Mouse (Mus musculus) stomach, adult 2 months (tissue): Measurements from ENCODE around the gene Trp53rka. TPM values are rescaled to one million over a fixed set of nuclear protein-coding genes. Genes with fewer than 3 reads are reported as not detected.

ENCODE experiments used
- polyA plus RNA-seq: library from polyadenylated mRNA; depleted of rRNA; stranded (reverse); fragments of >200 nt; gene quantifications from 2 replicates; pipeline ENCODE4 v1.2.3, GENCODE M21; 2012; rRNA removed

The Trp53rka gene
- 9.8 and 16.7 TPM in 2 replicates for polyA plus RNA-seq

GRCm38 (mm10) chr2:165492648-165493553, at the start of gene Trp53rka:
TSS of gene Trp53rka (minus strand) at chr2:165493324.

GRCm38 (mm10) chr2:165503259-165504203, 10.4 kb upstream of the Trp53rka start, which contains the start of gene Slc2a10:
TSS of gene Slc2a10 (plus strand) at chr2:165503787.

GRCm38 (mm10) chr2:165473003-165473402, 20.1 kb downstream of the Trp53rka start, which contains the start of gene Slc13a3:
TSS of gene Slc13a3 (minus strand) at chr2:165473230.

Other genes starting within 250 kb of the Trp53rka start
- 28.1 and 30.2 TPM in 2 replicates for gene Slc35c2, start 205.5 kb downstream of the Trp53rka start, polyA plus RNA-seq
- 17.2 and 18.7 TPM in 2 replicates for gene Elmo2, start 166.8 kb downstream of the Trp53rka start, polyA plus RNA-seq
- gene Zfp663, start 124.6 kb downstream of the Trp53rka start, polyA plus RNA-seq = not detected in 2 replicates
- 0.31 and 0.43 TPM in 2 replicates for gene Zfp334, start 105.1 kb downstream of the Trp53rka start, polyA plus RNA-seq
- 0.18 and 0.26 TPM in 2 replicates for gene Ocstamp, start 92.9 kb downstream of the Trp53rka start, polyA plus RNA-seq
- 0.54 and 1.1 TPM in 2 replicates for gene Slc13a3, start 20.1 kb downstream of the Trp53rka start, polyA plus RNA-seq
- 23.2 and 28.6 TPM in 2 replicates for gene Slc2a10, start 10.5 kb upstream of the Trp53rka start, polyA plus RNA-seq
- gene Eya2, start 101.7 kb upstream of the Trp53rka start, polyA plus RNA-seq = 35.2 and 49.1 TPM in 2 replicates